Mouse (Mus musculus): ENCODE measurements around the gene Lingo1.

- TF ChIP-seq CTCF (IDR thresholded peaks at IDR 0.05; ENCODE audit: insufficient read depth, low read length) (no peak), POLR2A (IDR thresholded peaks at IDR 0.05; ENCODE audit: borderline replicate concordance, extremely low read depth, low read depth, low read length) (no peak)
Measured at GRCm38 (mm10) chr9:56658580-56658979, 137.7 kb downstream of the Lingo1 start.

Measured in lung, adult 2 months (tissue).